Mouse (Mus musculus): ENCODE results near the gene Gm21293. TPM values are rescaled to one million over a fixed set of nuclear protein-coding genes. Genes with fewer than 3 reads are reported as not detected.

Gene Gm21293
- total RNA-seq (2023), result not detected

GRCm38 (mm10) chr10:104142687-104143086 is at the start of gene Gm21293:
Gene Gm21293, plus strand, starts transcription at chr10:104142987.

GRCm38 (mm10) chr10:104151197-104151596 is 8.4 kb downstream of the Gm21293 start, which contains the start of gene Gm6763:
Gene Gm6763, plus strand, starts transcription at chr10:104151497.

GRCm38 (mm10) chr10:104159706-104160105 is 16.9 kb downstream of the Gm21293 start, which contains the start of gene Gm8764:
Gene Gm8764, plus strand, starts transcription at chr10:104160006.

GRCm38 (mm10) chr10:104168215-104168614 is 25.4 kb downstream of the Gm21293 start, which contains the start of gene Gm21304:
Gene Gm21304, plus strand, starts transcription at chr10:104168515.

GRCm38 (mm10) chr10:104176724-104177123 is 33.9 kb downstream of the Gm21293 start, which contains the start of gene Gm21312:
Gene Gm21312, plus strand, starts transcription at chr10:104177024.

GRCm38 (mm10) chr10:104185233-104185632 is 42.4 kb downstream of the Gm21293 start, which contains the start of gene Gm20765:
Gene Gm20765, plus strand, starts transcription at chr10:104185533.

GRCm38 (mm10) chr10:104193742-104194141 is 51.0 kb downstream of the Gm21293 start, which contains the start of gene Gm4340:
Gene Gm4340, plus strand, starts transcription at chr10:104194042.

Other genes with a start within 250 kb of the Gm21293 start
- not detected for gene Gm6763, start 8.5 kb downstream of the Gm21293 start, total RNA-seq (2023)
- not detected for gene Gm8764, start 17.0 kb downstream of the Gm21293 start, total RNA-seq (2023)
- not detected for gene Gm21304, start 25.5 kb downstream of the Gm21293 start, total RNA-seq (2023)
- not detected for gene Gm21312, start 34.0 kb downstream of the Gm21293 start, total RNA-seq (2023)
- not detected for gene Gm20765, start 42.5 kb downstream of the Gm21293 start, total RNA-seq (2023)
- gene Gm4340, start 51.1 kb downstream of the Gm21293 start, total RNA-seq (2023), result not detected